Mouse (Mus musculus) hindbrain, embryonic 13.5 days (tissue): ENCODE measurements around the gene Pnpo. TPM values are rescaled to one million over a fixed set of nuclear protein-coding genes. Genes with fewer than 3 reads are reported as not detected.

Experiments
- ATAC-seq: fragments of 200-750 bp; cut with Nextera tagmentation; 2 replicates; pipeline ENCODE4 v1.8.0; 2017; ENCODE audit warnings: moderate TSS enrichment; ENCODE audit not compliant: low FRiP score
- H3K27ac ChIP-seq: fragments of 300-500 bp; sonication (generic); 2 replicates; pipeline ENCODE4 v1.5.1; 2015; ENCODE audit warnings: inconsistent platforms, mild to moderate bottlenecking, moderate library complexity
- H3K27me3 ChIP-seq: fragments of 300-500 bp; sonication (generic); 2 replicates; pipeline ENCODE4 v1.6.1; 2015; ENCODE audit warnings: mild to moderate bottlenecking, inconsistent platforms
- H3K36me3 ChIP-seq: fragments of 300-500 bp; sonication (generic); 2 replicates; pipeline ENCODE4 v1.6.1; 2015; ENCODE audit warnings: mild to moderate bottlenecking, inconsistent platforms
- H3K4me1 ChIP-seq: fragments of 300-500 bp; sonication (generic); replicated peaks from 2 replicates; pipeline ENCODE4 v1.6.1; 2015; ENCODE audit warnings: inconsistent platforms
- H3K4me2 ChIP-seq: fragments of 300-500 bp; sonication (generic); 2 replicates; pipeline ENCODE4 v1.6.1; 2015; ENCODE audit warnings: inconsistent platforms, mild to moderate bottlenecking, moderate library complexity
- H3K4me3 ChIP-seq: fragments of 300-500 bp; sonication (generic); 2 replicates; pipeline ENCODE4 v1.5.1; 2015; ENCODE audit warnings: mild to moderate bottlenecking, inconsistent platforms
- H3K9ac ChIP-seq: fragments of 300-500 bp; sonication (generic); 2 replicates; pipeline ENCODE4 v1.6.1; 2015; ENCODE audit warnings: mild to moderate bottlenecking, inconsistent platforms
- H3K9me3 ChIP-seq: fragments of 300-500 bp; sonication (generic); 2 replicates; pipeline ENCODE4 v1.6.1; 2016; ENCODE audit warnings: inconsistent platforms
- WGBS: fragments of 180-500 bp; shearing (Covaris S2); methylation state at CpG from one replicate; pipeline ENCODE4 v1.1.7; 2015; 5-methylcytosine and 5-hydroxymethylcytosine counted together
- polyA plus RNA-seq: library from polyadenylated mRNA; unstranded; fragments of >200 nt; fragmentation: Nextera tagmentation; extraction: Ambion mirVana; gene quantifications from 2 replicates; pipeline ENCODE4 v1.2.1, GENCODE M21; 2015

Gene Pnpo
- polyA plus RNA-seq, 1 experiment from 2014 or later, result 20.5 TPM

DNA sequence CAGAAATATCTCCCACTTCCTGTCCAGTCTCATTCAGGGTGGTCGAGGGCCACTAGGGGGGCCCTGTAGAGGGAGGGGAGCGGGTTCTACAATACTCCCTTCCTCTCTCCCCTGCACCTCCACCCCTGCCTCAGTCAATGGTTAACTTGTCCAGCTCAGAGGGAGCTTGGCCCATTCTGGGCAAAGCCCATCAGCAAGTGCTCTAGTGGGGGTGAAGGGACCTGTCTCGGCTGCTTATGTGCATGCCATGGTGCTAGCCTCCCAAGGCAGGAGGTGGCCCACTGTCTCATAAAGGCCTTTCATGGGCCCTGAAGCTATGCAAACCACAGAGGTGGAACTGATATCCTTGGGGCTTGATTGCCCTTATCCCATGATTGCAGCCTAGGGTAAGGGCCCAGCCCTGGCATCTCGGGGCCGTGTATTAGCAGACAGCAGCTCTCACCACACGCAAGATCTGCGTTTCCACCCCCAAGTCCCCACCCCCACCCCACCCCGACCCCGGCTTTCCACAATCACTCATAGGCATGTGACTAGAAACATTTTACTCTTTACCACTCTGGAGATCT, 13.9 kb downstream of the Pnpo start:
- H3K4me3 ChIP-seq, result no peak overlapping the region
- ATAC-seq, result no peak

GRCm38 (mm10) chr11:96929096-96929765, 14.6 kb downstream of the Pnpo start:
- Histone ChIP-seq H3K9ac (no peak overlapping the region), H3K27me3 (peaks cover 32% of the 10 kb centered on the region), H3K4me3 (no peak overlapping the region), H3K27ac (no peak overlapping the region), H3K4me2 (no peak overlapping the region), H3K4me1 (0 out of 2 replicates have a peak, but pooled peaks cover 5% of the 10 kb centered on the region), H3K36me3 (no peaks in the 10 kb centered on the region), H3K9me3 (no peaks in the 10 kb centered on the region)
- WGBS, result 15% methylated on average over 13 of the region's 13 CpGs
- no peak for ATAC-seq

More for the DNA sequence above, 13.9 kb downstream of the Pnpo start:
- Histone ChIP-seq H3K9me3 (no peaks in the 10 kb centered on the region), H3K9ac (no peak overlapping the region), H3K27ac (no peak overlapping the region), H3K36me3 (no peaks in the 10 kb centered on the region), H3K4me2 (no peak overlapping the region), H3K4me1 (0 out of 2 replicates have a peak, but pooled peaks cover 7% of the 10 kb centered on the region), H3K27me3 (peaks cover 32% of the 10 kb centered on the region)
- 70% methylated on average over 9 of the region's 9 CpGs for WGBS

DNA sequence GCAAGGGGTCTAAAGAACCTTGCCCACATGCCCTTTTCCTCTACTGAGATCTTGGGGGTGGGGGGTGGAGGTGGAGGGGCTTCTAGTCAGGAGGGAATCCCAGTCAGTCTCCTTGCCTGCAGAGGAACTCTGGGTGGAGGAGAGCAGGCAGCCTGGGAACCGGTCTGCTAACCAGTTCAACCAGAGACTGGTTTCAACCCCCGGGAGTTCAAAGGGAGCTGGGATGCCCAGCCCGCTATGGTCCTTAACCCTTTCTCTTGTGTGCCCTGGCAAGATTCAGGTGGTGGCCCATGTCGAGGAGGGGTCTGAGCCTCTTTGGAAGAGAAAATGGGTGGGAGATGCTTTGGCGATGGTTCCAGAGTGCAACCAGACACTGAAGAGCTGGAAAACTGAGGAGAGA, 15.1 kb downstream of the Pnpo start:
- no peak overlapping the region for H3K9ac ChIP-seq

DNA sequence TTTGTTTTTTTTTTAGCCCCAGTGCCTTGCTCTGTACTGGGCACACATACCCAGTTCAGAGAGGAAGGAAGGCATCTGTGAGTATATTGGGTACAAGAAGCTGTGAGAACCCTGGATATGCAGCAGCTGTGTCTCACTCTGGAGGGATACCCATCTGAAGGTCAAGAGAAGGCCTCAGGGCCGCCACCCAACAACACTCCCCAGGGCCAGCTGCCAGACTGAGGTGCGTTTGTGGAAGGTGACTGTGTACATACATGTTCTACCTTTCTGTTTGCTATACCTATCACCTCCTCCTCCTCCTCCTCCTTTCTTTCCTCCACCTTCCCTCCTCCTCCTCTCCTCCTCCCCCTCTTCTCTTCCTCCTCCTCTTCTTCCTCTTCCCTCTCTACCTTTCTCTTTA, 15.7 kb downstream of the Pnpo start, which contains the start of gene Prr15l:
Prr15l (plus strand) TSS at position 17 of the 400 bp plus-strand sequence.
- no peak for ATAC-seq
- Histone ChIP-seq H3K4me2 (no peak within 1 kb of the TSS), H3K27ac (no peak within 1 kb of the TSS), H3K4me1 (0 out of 2 replicates have a peak, but pooled peaks cover 5% of the 10 kb centered on the region), H3K4me3 (no peak within 1 kb of the TSS), H3K36me3 (no peaks in the 10 kb centered on the region), H3K27me3 (peaks cover 32% of the 10 kb centered on the region), H3K9me3 (no peaks in the 10 kb centered on the region), H3K9ac (no peak within 1 kb of the TSS)
- 65% methylated on average over 2 of the region's 2 CpGs for WGBS

More for the DNA sequence above, 15.1 kb downstream of the Pnpo start:
- no peak for ATAC-seq
- Histone ChIP-seq H3K9me3 (no peaks in the 10 kb centered on the region), H3K27me3 (peaks cover 32% of the 10 kb centered on the region), H3K36me3 (no peaks in the 10 kb centered on the region), H3K4me2 (no peak overlapping the region), H3K27ac (no peak overlapping the region), H3K4me3 (no peak overlapping the region), H3K4me1 (0 out of 2 replicates have a peak, but pooled peaks cover 5% of the 10 kb centered on the region)
- WGBS, result 8% methylated on average over 5 of the region's 5 CpGs

DNA sequence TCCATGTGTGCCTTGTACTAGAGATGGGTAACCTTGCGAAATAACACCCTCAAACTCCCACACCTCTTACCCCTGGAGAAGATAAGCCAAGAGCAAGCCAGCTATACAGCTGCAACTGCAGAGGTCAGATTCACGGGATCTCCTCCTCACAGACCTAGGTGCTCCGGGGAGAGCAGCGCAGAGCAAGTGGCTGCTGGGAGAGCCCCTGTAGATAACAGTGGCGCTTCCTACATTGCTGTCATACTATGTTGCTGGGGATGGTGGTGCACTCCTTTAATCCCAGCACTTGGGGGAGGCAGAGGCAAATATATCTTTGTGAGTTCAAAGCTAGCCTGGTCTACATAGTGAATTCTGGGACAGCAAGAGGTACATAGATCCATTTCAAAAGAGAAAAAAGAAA, 17.2 kb downstream of the Pnpo start:
- no peaks in the 10 kb centered on the region for H3K9me3 ChIP-seq
- ATAC-seq, result no peak
- 0 out of 2 replicates have a peak, but pooled peaks cover 5% of the 10 kb centered on the region for H3K4me1 ChIP-seq
- no peak overlapping the region for H3K27ac ChIP-seq
- no peaks in the 10 kb centered on the region for H3K36me3 ChIP-seq
- H3K27me3 ChIP-seq, result peaks cover 32% of the 10 kb centered on the region
- no peak overlapping the region for H3K4me2 ChIP-seq
- H3K9ac ChIP-seq, result no peak overlapping the region
- 84% methylated on average over 5 of the region's 5 CpGs for WGBS
- no peak overlapping the region for H3K4me3 ChIP-seq

DNA sequence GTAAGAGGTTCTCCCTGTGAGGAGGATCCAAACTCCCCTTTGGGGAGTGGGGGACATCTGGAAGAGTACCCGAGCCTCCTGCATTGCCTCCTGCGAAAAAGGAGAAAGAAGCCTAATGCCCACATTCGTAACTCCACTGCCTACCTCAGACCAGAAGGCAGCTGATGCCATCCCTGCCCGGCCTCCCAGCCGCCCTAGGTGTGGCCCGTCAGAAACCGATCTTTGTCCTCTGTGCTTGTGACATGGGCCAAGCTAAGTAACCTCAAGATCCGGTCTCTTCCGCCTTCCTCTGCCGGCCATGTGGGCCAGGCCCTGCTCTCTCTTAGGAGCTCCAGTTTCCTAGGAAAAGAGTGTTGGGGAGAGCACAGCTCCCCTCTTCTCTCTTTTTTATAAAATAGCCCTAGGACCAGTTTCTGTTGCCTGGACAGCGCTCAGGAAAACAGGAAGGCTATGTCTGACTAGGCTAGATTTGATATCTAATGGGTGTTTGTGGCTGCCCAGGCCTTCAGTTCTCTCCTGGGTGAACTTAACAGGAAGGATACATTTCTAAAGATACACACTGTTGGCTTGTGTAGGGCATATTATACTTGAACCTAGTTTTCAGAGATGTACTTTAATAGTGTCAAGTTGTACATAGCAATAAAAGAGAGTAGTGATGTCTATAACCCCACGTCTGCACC, 18.2 kb downstream of the Pnpo start:
- no peaks in the 10 kb centered on the region for H3K9me3 ChIP-seq
- ATAC-seq, result no peak
- H3K4me2 ChIP-seq, result no peak overlapping the region
- 89% methylated on average over 12 of the region's 12 CpGs for WGBS
- H3K27me3 ChIP-seq, result peaks cover 30% of the 10 kb centered on the region
- 0 out of 2 replicates have a peak, but pooled peaks cover 5% of the 10 kb centered on the region for H3K4me1 ChIP-seq
- no peak overlapping the region for H3K4me3 ChIP-seq
- no peak overlapping the region for H3K27ac ChIP-seq
- H3K36me3 ChIP-seq, result no peaks in the 10 kb centered on the region
- 0 out of 2 replicates have a peak overlapping the region, but pooled peaks have one; percentile 15 for H3K9ac ChIP-seq

GRCm38 (mm10) chr11:96924861-96925260, 18.9 kb downstream of the Pnpo start:
- WGBS, result 87% methylated on average over 11 of the region's 11 CpGs
- Histone ChIP-seq H3K9ac (no peak overlapping the region), H3K27ac (no peak overlapping the region), H3K4me3 (no peak overlapping the region), H3K4me2 (no peak overlapping the region), H3K4me1 (0 out of 2 replicates have a peak, but pooled peaks cover 5% of the 10 kb centered on the region), H3K36me3 (no peaks in the 10 kb centered on the region), H3K9me3 (no peaks in the 10 kb centered on the region), H3K27me3 (peaks cover 27% of the 10 kb centered on the region)
- ATAC-seq, result no peak

GRCm38 (mm10) chr11:96919003-96919402, 24.8 kb downstream of the Pnpo start:
- 58% methylated on average over 6 of the region's 6 CpGs for WGBS
- no peak overlapping the region for H3K4me3 ChIP-seq
- H3K27me3 ChIP-seq, result no peaks in the 10 kb centered on the region
- ATAC-seq, result no peak
- H3K36me3 ChIP-seq, result no peaks in the 10 kb centered on the region
- H3K4me1 ChIP-seq, result peaks cover 13% of the 10 kb centered on the region
- no peaks in the 10 kb centered on the region for H3K9me3 ChIP-seq
- peak overlapping the region; percentile 20; the same call in 1 of the 2 replicates for H3K9ac ChIP-seq
- H3K27ac ChIP-seq, result no peak overlapping the region
- no peak overlapping the region for H3K4me2 ChIP-seq

GRCm38 (mm10) chr11:96917415-96917814, 26.4 kb downstream of the Pnpo start:
- no peak overlapping the region for H3K4me2 ChIP-seq
- no peak overlapping the region for H3K4me3 ChIP-seq
- no peak overlapping the region for H3K9ac ChIP-seq
- H3K9me3 ChIP-seq, result no peaks in the 10 kb centered on the region
- H3K4me1 ChIP-seq, result peaks cover 13% of the 10 kb centered on the region
- ATAC-seq, result no peak
- H3K27me3 ChIP-seq, result no peaks in the 10 kb centered on the region
- H3K36me3 ChIP-seq, result peaks cover 7% of the 10 kb centered on the region; the same call in 1 of the 2 replicates
- 87% methylated on average over 6 of the region's 6 CpGs for WGBS
- H3K27ac ChIP-seq, result no peak overlapping the region

DNA sequence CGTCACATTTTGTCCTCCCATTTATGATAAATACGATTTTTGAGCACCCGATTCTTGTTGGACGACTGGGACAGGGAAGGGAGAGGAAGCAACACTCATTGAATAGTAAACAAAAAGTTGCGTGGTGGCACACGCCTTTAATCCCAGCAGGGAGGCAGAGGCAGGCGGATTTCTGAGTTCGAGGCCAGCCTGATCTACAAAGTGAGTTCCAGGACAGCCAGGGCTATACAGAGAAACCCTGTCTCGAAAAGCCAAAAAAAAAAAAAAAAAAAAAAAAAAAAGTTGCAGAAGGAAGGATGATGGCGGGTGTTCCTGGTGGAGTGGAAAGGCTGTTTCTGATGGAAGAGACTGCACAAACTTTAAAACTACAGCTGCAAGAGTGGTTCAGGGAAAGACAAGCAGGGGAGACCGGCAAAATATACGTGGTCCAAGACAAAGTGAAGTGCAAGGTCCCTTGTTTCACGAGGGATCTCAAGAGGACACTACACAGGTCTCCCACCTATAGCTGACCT, 26.8 kb downstream of the Pnpo start:
- Histone ChIP-seq H3K36me3 (peaks cover 11% of the 10 kb centered on the region), H3K4me2 (peak overlapping the region; percentile 46), H3K4me1 (peaks cover 13% of the 10 kb centered on the region), H3K27me3 (no peaks in the 10 kb centered on the region), H3K4me3 (peak overlapping the region; percentile 22), H3K27ac (no peak overlapping the region), H3K9me3 (no peaks in the 10 kb centered on the region), H3K9ac (no peak overlapping the region)
- ATAC-seq, result 0 out of 2 replicates have a peak, but pooled peaks have one; percentile 1
- 32% methylated on average over 13 of the region's 13 CpGs for WGBS

- Histone ChIP-seq H3K4me1 (peaks cover 13% of the 10 kb centered on the region), H3K4me3 (peak within 1 kb of the TSS; percentile 73), H3K4me2 (peak within 1 kb of the TSS; percentile 82), H3K27me3 (no peaks in the 10 kb centered on the region), H3K9me3 (no peaks in the 10 kb centered on the region), H3K9ac (peak within 1 kb of the TSS; percentile 82), H3K36me3 (peaks cover 18% of the 10 kb centered on the region), H3K27ac (peak within 1 kb of the TSS; percentile 84)
- under 1% methylated on average over 55 of the region's 55 CpGs for WGBS
- peak; percentile 98 for ATAC-seq
Measured at GRCm38 (mm10) chr11:96916044-96916884, 27.5 kb downstream of the Pnpo start, which contains the start of gene Cdk5rap3. TSS of gene Cdk5rap3 (minus strand) at chr11:96916496.
